Mouse (Mus musculus): Measurements from ENCODE around the gene Letm1.

DNA sequence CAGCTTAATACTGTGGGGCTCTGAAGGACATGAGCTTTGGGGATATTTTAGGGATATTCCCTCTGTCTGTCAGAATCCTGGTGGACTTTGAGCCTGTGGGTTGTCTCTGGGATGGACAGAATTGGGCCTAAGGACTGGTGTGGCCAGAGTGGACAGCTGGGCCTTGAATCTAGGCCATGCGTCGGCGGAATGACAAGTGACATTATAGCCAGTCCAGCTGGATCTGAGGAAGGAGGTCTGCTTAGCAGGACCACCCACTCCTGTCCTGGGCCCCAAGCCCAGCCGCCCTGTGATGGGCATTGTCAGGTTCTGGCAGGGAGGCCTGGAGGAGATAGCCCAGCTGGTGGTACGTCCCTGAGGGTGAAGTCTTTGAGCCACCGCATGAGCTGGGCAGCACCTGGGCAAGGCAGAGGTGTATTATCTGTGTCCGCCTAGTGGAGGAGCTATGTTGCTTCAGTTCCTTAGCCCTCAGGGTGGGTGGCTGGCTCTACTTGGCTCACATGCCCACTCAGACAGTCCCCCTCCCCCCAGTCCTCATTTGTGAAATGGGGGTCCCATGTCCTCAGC, 56.5 kb downstream of the Letm1 start:
- no peak for TF ChIP-seq CTCF (IDR thresholded peaks at IDR 0.05; ENCODE audit: control insufficient read depth, insufficient read depth, low read length)
- no peak for TF ChIP-seq POLR2A (IDR thresholded peaks at IDR 0.05; ENCODE audit: borderline replicate concordance, control insufficient read depth, low read depth, low read length)

Data from bone marrow, adult 2 months (tissue).